Mouse (Mus musculus) neural tube, embryonic 11.5 days (tissue): ENCODE measurements around the gene C2cd4d. TPM values are rescaled to one million over a fixed set of nuclear protein-coding genes. Genes with fewer than 3 reads are reported as not detected.
A peak's percentile ranks its signal among the peaks of the same experiment; 100 is the strongest.

Experiments used
- ATAC-seq: fragments of 200-750 bp; cut with Nextera tagmentation; 2 replicates; pipeline ENCODE4 v1.8.0; 2017; ENCODE audit warnings: moderate number of reproducible peaks, mild to moderate bottlenecking, moderate TSS enrichment, moderate library complexity; ENCODE audit not compliant: insufficient read depth, low FRiP score, low TSS enrichment
- DNase-seq: peaks from one replicate; pipeline ENCODE4 v3.0.0-alpha.2; 2015; ENCODE audit warnings: low spot score
- H3K27ac ChIP-seq: fragments of 300-500 bp; sonication (generic); 2 replicates; pipeline ENCODE4 v1.5.1; 2014; ENCODE audit warnings: low read depth, mild to moderate bottlenecking, low read length
- H3K27me3 ChIP-seq: fragments of 300-500 bp; sonication (generic); 2 replicates; pipeline ENCODE4 v1.6.1; 2014; ENCODE audit warnings: mild to moderate bottlenecking, low read length, mixed read lengths; ENCODE audit not compliant: control insufficient read depth, insufficient read depth
- H3K36me3 ChIP-seq: fragments of 300-500 bp; sonication (generic); 2 replicates; pipeline ENCODE4 v1.6.1; 2014; ENCODE audit warnings: mild to moderate bottlenecking, low read length, moderate library complexity, mixed read lengths; ENCODE audit not compliant: control insufficient read depth, insufficient read depth
- H3K4me1 ChIP-seq: fragments of 300-500 bp; sonication (generic); 2 replicates; pipeline ENCODE4 v1.6.1; 2014; ENCODE audit warnings: low read length, mixed read lengths; ENCODE audit not compliant: control insufficient read depth, insufficient read depth
- H3K4me2 ChIP-seq: fragments of 300-500 bp; sonication (generic); 2 replicates; pipeline ENCODE4 v1.6.1; 2014; ENCODE audit warnings: low read depth, mild to moderate bottlenecking, moderate library complexity
- H3K4me3 ChIP-seq: fragments of 300-500 bp; sonication (generic); 2 replicates; pipeline ENCODE4 v1.5.1; 2014; ENCODE audit warnings: low read depth, low read length
- H3K9ac ChIP-seq: fragments of 300-500 bp; sonication (generic); 2 replicates; pipeline ENCODE4 v1.6.1; 2014; ENCODE audit warnings: mild to moderate bottlenecking, low read length
- H3K9me3 ChIP-seq: fragments of 300-500 bp; sonication (generic); 2 replicates; pipeline ENCODE4 v1.6.1; 2016; ENCODE audit warnings: low read length; ENCODE audit not compliant: control insufficient read depth
- WGBS: fragments of 180-500 bp; shearing (Covaris S2); extraction: QIAGEN DNeasy Blood & Tissue Kit; methylation state at CpG from one replicate; pipeline ENCODE4 v1.1.7; 2014; 5-methylcytosine and 5-hydroxymethylcytosine counted together
- polyA plus RNA-seq: library from polyadenylated mRNA; unstranded; fragments of >200 nt; fragmentation: Nextera tagmentation; extraction: Ambion mirVana; gene quantifications from 2 replicates; pipeline ENCODE4 v1.2.1, GENCODE M21; 2014

Gene C2cd4d
- polyA plus RNA-seq, 1 experiment from 2014 or later: 1.6 TPM

DNA sequence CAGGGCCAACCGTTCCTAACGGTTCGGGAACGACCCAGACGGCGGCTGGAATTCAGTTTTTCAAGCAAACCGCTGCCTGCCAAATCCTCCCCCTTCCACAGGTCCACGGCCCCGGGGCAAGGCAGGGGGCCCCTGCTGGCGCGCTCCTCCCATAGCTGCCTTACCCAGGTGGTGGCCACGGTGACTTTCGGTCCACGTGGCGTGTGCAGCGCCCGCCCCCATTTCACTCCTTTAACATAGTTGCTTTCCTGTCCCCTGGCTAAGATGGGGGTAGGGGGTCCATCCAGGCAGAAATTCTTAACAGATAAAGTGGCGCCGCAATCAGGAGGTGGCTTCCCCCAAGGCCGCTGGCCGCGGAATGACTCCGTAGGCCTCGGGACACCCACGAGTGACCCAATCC, 50.3 kb downstream of the C2cd4d start:
- peak overlapping the region; percentile 34; the same call in 1 of the 2 replicates for H3K27ac ChIP-seq

GRCm38 (mm10) chr3:94413031-94413679, 50.9 kb downstream of the C2cd4d start, which contains the start of gene Tdrkh:
Gene Tdrkh (plus strand): TSS chr3:94413273.
- peak; percentile 99 for ATAC-seq
- Histone ChIP-seq H3K4me1 (peaks cover 7% of the 10 kb centered on the region; the same call in 1 of the 2 replicates), H3K4me3 (peak within 1 kb of the TSS; percentile 52), H3K36me3 (no peaks in the 10 kb centered on the region), H3K9me3 (no peaks in the 10 kb centered on the region), H3K27ac (peak within 1 kb of the TSS; percentile 34; the same call in 1 of the 2 replicates), H3K27me3 (no peaks in the 10 kb centered on the region), H3K4me2 (peak within 1 kb of the TSS; percentile 85), H3K9ac (peak within 1 kb of the TSS; percentile 54)
- peak; percentile 96 for DNase-seq
- WGBS: 8% methylated on average over 52 of the region's 52 CpGs

More for the DNA sequence above, 50.3 kb downstream of the C2cd4d start:
- ATAC-seq (peak; percentile 53), DNase-seq (no peak)
- Histone ChIP-seq H3K4me2 (peak overlapping the region; percentile 85), H3K27me3 (no peaks in the 10 kb centered on the region), H3K4me3 (peak overlapping the region; percentile 52), H3K9me3 (no peaks in the 10 kb centered on the region), H3K4me1 (peaks cover 7% of the 10 kb centered on the region; the same call in 1 of the 2 replicates), H3K9ac (peak overlapping the region; percentile 54), H3K36me3 (no peaks in the 10 kb centered on the region)
- WGBS: 12% methylated on average over 25 of the region's 25 CpGs

Other genes with a start within 250 kb of the C2cd4d start
- not detected in 2 replicates for gene Gm10696, start 184.2 kb upstream of the C2cd4d start, polyA plus RNA-seq
- gene Gm5286, start 165.7 kb upstream of the C2cd4d start, polyA plus RNA-seq: not detected in 2 replicates
- not detected in 2 replicates for gene Gm4778, start 98.4 kb upstream of the C2cd4d start, polyA plus RNA-seq
- gene Them4, start 52.3 kb upstream of the C2cd4d start, polyA plus RNA-seq: 14.8 TPM in 2 replicates
- 0.19 TPM in 1 of 2 replicates, not detected in the other for gene Them5, start 20.3 kb upstream of the C2cd4d start, polyA plus RNA-seq
- 0.28 TPM in 1 of 2 replicates, not detected in the other for gene Rorc, start 10.4 kb downstream of the C2cd4d start, polyA plus RNA-seq
- 0.33 and 0.46 TPM in 2 replicates for gene Lingo4, start 36.1 kb downstream of the C2cd4d start, polyA plus RNA-seq
- gene Tdrkh, start 50.8 kb downstream of the C2cd4d start, polyA plus RNA-seq: 43.8 and 48.1 TPM in 2 replicates
- gene Mrpl9, start 80.9 kb downstream of the C2cd4d start, polyA plus RNA-seq: 64.7 and 68.3 TPM in 2 replicates
- 0.23 and 0.41 TPM in 2 replicates for gene Oaz3, start 81.5 kb downstream of the C2cd4d start, polyA plus RNA-seq
- gene Celf3, start 115.9 kb downstream of the C2cd4d start, polyA plus RNA-seq: 143 and 154 TPM in 2 replicates
- 9.3 and 9.5 TPM in 2 replicates for gene Riiad1, start 117.9 kb downstream of the C2cd4d start, polyA plus RNA-seq
- gene Snx27, start 220.3 kb downstream of the C2cd4d start, polyA plus RNA-seq: 36.4 and 39.9 TPM in 2 replicates